Comparison of ENCODE assay signal across 29 mouse cellular contexts in the genomic region with DNA sequence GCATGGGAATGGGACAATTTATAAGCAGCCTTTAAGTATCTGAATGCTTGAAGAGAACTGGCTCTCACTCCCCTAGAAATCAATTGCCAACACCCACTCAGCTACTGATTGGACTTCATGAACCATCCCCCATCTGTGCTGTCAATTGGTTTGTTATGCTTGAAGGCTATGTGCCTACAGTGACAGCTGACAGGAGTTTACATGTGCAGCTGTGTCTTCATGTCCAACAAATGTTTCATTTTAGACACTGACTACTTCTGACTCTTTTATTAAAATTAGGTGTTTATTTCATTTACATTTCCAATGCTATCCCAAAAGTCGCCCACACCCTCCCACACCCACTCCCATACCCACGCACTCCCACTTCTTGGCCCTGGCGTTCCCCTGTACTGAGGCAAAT.
DNase-seq lines count a peak whose midpoint lies in the region; ATAC-seq lines count a peak whose summit lies in the region.
"Had no signal": no experiment of that assay in that cellular context is flagged by ENCODE, and none has a peak within 500 bp of the region (broad histone marks: within the 10 kb centered on the region; RNA-seq: fewer than 3 reads in every experiment).

No protein-coding gene starts in this region.

- intact Hi-C loops in gastrocnemius, postnatal 14 days (cut with DNase I; ENCODE audit: low total_unique reads) = no loop called here

- ATAC-seq in forebrain, embryonic 15.5 days (replicated peaks) = peak; percentile 69
- peak; percentile 72 for ATAC-seq in forebrain, embryonic 16.5 days
- ATAC-seq: liver, embryonic 12.5 days; liver, postnatal 0 days; Patski had no signal

- H3K36me3 ChIP-seq in forebrain, embryonic 15.5 days = no peaks in the 10 kb centered on the region
- H3K36me3 ChIP-seq in forebrain, embryonic 10.5 days (replicated peaks) = no peaks in the 10 kb centered on the region
- H3K36me3 ChIP-seq in forebrain, embryonic 16.5 days (ENCODE audit: control insufficient read depth, insufficient read depth) = no peaks in the 10 kb centered on the region
- H3K36me3 ChIP-seq in hindbrain, embryonic 10.5 days = no peaks in the 10 kb centered on the region
- H3K36me3 ChIP-seq: embryonic facial prominence, embryonic 10.5 days; embryonic facial prominence, embryonic 15.5 days; heart, embryonic 13.5 days; hindbrain, embryonic 15.5 days; liver, embryonic 12.5 days; midbrain, embryonic 12.5 days; neural tube, embryonic 13.5 days had no signal

- H3K9me3 ChIP-seq in forebrain, embryonic 15.5 days = no peaks in the 10 kb centered on the region
- H3K9me3 ChIP-seq in forebrain, embryonic 10.5 days = no peaks in the 10 kb centered on the region
- no peaks in the 10 kb centered on the region for H3K9me3 ChIP-seq in forebrain, embryonic 16.5 days (ENCODE audit: control insufficient read depth, low read length)
- no peaks in the 10 kb centered on the region for H3K9me3 ChIP-seq in hindbrain, embryonic 10.5 days
- H3K9me3 ChIP-seq: embryonic facial prominence, embryonic 10.5 days; embryonic facial prominence, embryonic 15.5 days; heart, embryonic 13.5 days; hindbrain, embryonic 15.5 days; liver, embryonic 12.5 days; midbrain, embryonic 12.5 days; neural tube, embryonic 13.5 days had no signal

- H3K4me2 ChIP-seq in forebrain, embryonic 15.5 days (replicated peaks) = no peak overlapping the region
- no peak overlapping the region for H3K4me2 ChIP-seq in forebrain, embryonic 16.5 days (ENCODE audit: low read length)
- H3K4me2 ChIP-seq: embryonic facial prominence, embryonic 15.5 days; heart, embryonic 13.5 days; hindbrain, embryonic 15.5 days; liver, embryonic 12.5 days; midbrain, embryonic 12.5 days; neural tube, embryonic 13.5 days had no signal

- H3K9ac ChIP-seq in forebrain, embryonic 15.5 days (replicated peaks) = no peak overlapping the region
- H3K9ac ChIP-seq in forebrain, embryonic 16.5 days (replicated peaks; ENCODE audit: low read depth, low read length) = no peak overlapping the region
- H3K9ac ChIP-seq: embryonic facial prominence, embryonic 15.5 days; heart, embryonic 13.5 days; hindbrain, embryonic 15.5 days; liver, embryonic 12.5 days; liver, postnatal 0 days; midbrain, embryonic 12.5 days; neural tube, embryonic 13.5 days had no signal

- no peak overlapping the region for H3K27ac ChIP-seq in forebrain, embryonic 15.5 days (replicated peaks)
- H3K27ac ChIP-seq in forebrain, embryonic 10.5 days = no peak overlapping the region
- H3K27ac ChIP-seq in forebrain, embryonic 16.5 days (ENCODE audit: low read length) = no peak overlapping the region
- H3K27ac ChIP-seq in hindbrain, embryonic 10.5 days = no peak overlapping the region
- H3K27ac ChIP-seq: embryonic facial prominence, embryonic 10.5 days; embryonic facial prominence, embryonic 15.5 days; gastrocnemius, adult 2 months; heart, adult 2 months; heart, embryonic 13.5 days; hindbrain, embryonic 15.5 days; liver, embryonic 12.5 days; midbrain, embryonic 12.5 days; neural tube, embryonic 13.5 days had no signal

- WGBS in forebrain, embryonic 15.5 days = 80% methylated on average over 3 of the region's 3 CpGs
- WGBS in forebrain, embryonic 10.5 days = 82% methylated on average over 3 of the region's 3 CpGs
- 75% methylated on average over 3 of the region's 3 CpGs for WGBS in forebrain, embryonic 16.5 days
- 90% methylated on average over 3 of the region's 3 CpGs for WGBS in hindbrain, embryonic 10.5 days

- DNase-seq in forebrain, embryonic 10.5 days (ENCODE audit: extremely low spot score, low spot score) = no peak
- DNase-seq in layer of hippocampus, adult 8-10 months (ENCODE audit: low spot score in 2 of 2) = peak; percentile 55 to 63
- peak; percentile 50 to 58 for DNase-seq in layer of hippocampus, postnatal 36 days
- no peak for DNase-seq in gastrocnemius, postnatal 14 days
- DNase-seq in kidney, adult 9 months = no peak
- DNase-seq in hindbrain, embryonic 10.5 days (ENCODE audit: low spot score) = no peak
- DNase-seq: adrenal gland, postnatal 14 days; cerebellum, adult 18-20 months; cerebellum, postnatal 10 days; gastrocnemius, adult 2 months; heart, adult 2 months; heart, postnatal 10 days; kidney, adult 18-20 months; kidney, postnatal 36 days; left cerebral cortex, postnatal 4 days; liver, postnatal 0 days; lung, postnatal 36 days; right cerebral cortex, postnatal 14 days; thymus, postnatal 14 days had no signal

- no peaks in the 10 kb centered on the region for H3K27me3 ChIP-seq in forebrain, embryonic 15.5 days
- no peaks in the 10 kb centered on the region for H3K27me3 ChIP-seq in forebrain, embryonic 10.5 days (ENCODE audit: poor library complexity, severe bottlenecking)
- H3K27me3 ChIP-seq in forebrain, embryonic 16.5 days (replicated peaks; ENCODE audit: control insufficient read depth, insufficient read depth, low read length) = no peaks in the 10 kb centered on the region
- no peaks in the 10 kb centered on the region for H3K27me3 ChIP-seq in hindbrain, embryonic 10.5 days (ENCODE audit: insufficient read depth, poor library complexity, severe bottlenecking)
- H3K27me3 ChIP-seq: embryonic facial prominence, embryonic 15.5 days; heart, embryonic 13.5 days; hindbrain, embryonic 15.5 days; liver, embryonic 12.5 days; midbrain, embryonic 12.5 days; neural tube, embryonic 13.5 days; Patski had no signal

- H3K4me1 ChIP-seq in forebrain, embryonic 15.5 days = no peaks in the 10 kb centered on the region
- H3K4me1 ChIP-seq in forebrain, embryonic 10.5 days = no peaks in the 10 kb centered on the region
- no peaks in the 10 kb centered on the region for H3K4me1 ChIP-seq in forebrain, embryonic 16.5 days (replicated peaks; ENCODE audit: control insufficient read depth, insufficient read depth, low read length)
- no peaks in the 10 kb centered on the region for H3K4me1 ChIP-seq in hindbrain, embryonic 10.5 days (replicated peaks)
- H3K4me1 ChIP-seq: embryonic facial prominence, embryonic 10.5 days; embryonic facial prominence, embryonic 15.5 days; heart, embryonic 13.5 days; hindbrain, embryonic 15.5 days; liver, embryonic 12.5 days; midbrain, embryonic 12.5 days; neural tube, embryonic 13.5 days had no signal

- H3K4me3 ChIP-seq in forebrain, embryonic 15.5 days = no peak overlapping the region
- no peak overlapping the region for H3K4me3 ChIP-seq in forebrain, embryonic 10.5 days
- no peak overlapping the region for H3K4me3 ChIP-seq in forebrain, embryonic 16.5 days (replicated peaks; ENCODE audit: low read length)
- no peak overlapping the region for H3K4me3 ChIP-seq in hindbrain, embryonic 10.5 days
- H3K4me3 ChIP-seq: embryonic facial prominence, embryonic 10.5 days; embryonic facial prominence, embryonic 15.5 days; gastrocnemius, adult 2 months; heart, adult 2 months; heart, embryonic 13.5 days; hindbrain, embryonic 15.5 days; liver, embryonic 12.5 days; midbrain, embryonic 12.5 days; neural tube, embryonic 13.5 days had no signal

Comparison
In these comparisons a context has a peak if more than half of its experiments do, and no peak if none do; other contexts are left out.
1. DNase-seq: peak in layer of hippocampus, adult 8-10 months (2 of 2) and layer of hippocampus, postnatal 36 days (2 of 2); none in forebrain, embryonic 10.5 days (single experiment), gastrocnemius, postnatal 14 days (single experiment), kidney, adult 9 months (single experiment) and hindbrain, embryonic 10.5 days (single experiment).